In the genomic region with DNA sequence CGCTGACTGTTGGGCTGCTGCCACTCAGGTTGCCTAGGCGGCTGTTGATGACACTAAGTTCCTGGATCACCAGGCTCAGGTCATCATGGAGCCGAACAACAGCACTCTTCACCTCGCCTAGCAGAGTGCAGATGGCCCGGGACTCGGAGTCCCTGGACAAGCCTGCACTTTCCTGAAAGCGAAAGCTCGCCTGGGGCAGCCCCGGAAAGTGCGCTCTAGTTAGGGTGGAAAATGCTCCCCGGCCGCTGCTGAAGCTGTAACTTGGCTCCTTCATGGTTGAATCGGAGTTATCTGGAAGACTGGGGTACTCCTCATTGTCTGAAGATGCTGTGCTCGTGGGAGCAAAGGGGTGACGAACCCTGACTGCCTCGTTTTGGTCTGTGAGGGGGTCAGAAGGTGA, we compare ENCODE assay signal across 18 mouse cellular contexts.
DNase-seq lines count a peak whose midpoint lies in the region; ATAC-seq and TF ChIP-seq lines count a peak whose summit lies in the region.
"Had no signal": no experiment of that assay in that cellular context is flagged by ENCODE, and none has a peak within 500 bp of the region (broad histone marks: within the 10 kb centered on the region; RNA-seq: fewer than 3 reads in every experiment).

No protein-coding gene starts in this region.

- DNase-seq in heart, postnatal 4 days = no peak
- DNase-seq in stomach, postnatal 0 days (ENCODE audit: low spot score) = no peak
- DNase-seq in retina, postnatal 1 day = peak; percentile 27
- DNase-seq: adrenal gland, postnatal 14 days; cerebellum, adult 2 months; right cerebral cortex, postnatal 4 days; thymus, postnatal 36 days had no signal

- ATAC-seq in heart, embryonic 12.5 days (ENCODE audit: insufficient number of reproducible peaks, low FRiP score) = no peak
- ATAC-seq in hindbrain, embryonic 13.5 days (ENCODE audit: low FRiP score) = no peak
- no peak for ATAC-seq in hindbrain, embryonic 16.5 days
- no peak for ATAC-seq in stomach, embryonic 14.5 days (ENCODE audit: insufficient number of reproducible peaks, insufficient read depth, low FRiP score, low read depth)
- no peak for ATAC-seq in stomach, postnatal 0 days (ENCODE audit: low FRiP score, low TSS enrichment)
- ATAC-seq in kidney, embryonic 15.5 days (replicated peaks; ENCODE audit: low FRiP score) = no peak
- ATAC-seq: activated CD4-positive, CD25-positive, alpha-beta regulatory T cell, adult 4 months; lung, postnatal 0 days; Patski had no signal

- H3K4me1 ChIP-seq in heart, embryonic 12.5 days (replicated peaks) = 0 out of 2 replicates have a peak, but pooled peaks cover 3% of the 10 kb centered on the region
- H3K4me1 ChIP-seq in hindbrain, embryonic 13.5 days (replicated peaks) = peaks cover 11% of the 10 kb centered on the region
- no peaks in the 10 kb centered on the region for H3K4me1 ChIP-seq in hindbrain, embryonic 16.5 days (ENCODE audit: control insufficient read depth, insufficient read depth, low read depth, low read length)
- H3K4me1 ChIP-seq in stomach, embryonic 14.5 days (ENCODE audit: control insufficient read depth, insufficient read depth, low read length) = no peaks in the 10 kb centered on the region
- no peaks in the 10 kb centered on the region for H3K4me1 ChIP-seq in stomach, postnatal 0 days (replicated peaks; ENCODE audit: control insufficient read depth, insufficient read depth)
- no peaks in the 10 kb centered on the region for H3K4me1 ChIP-seq in kidney, embryonic 15.5 days

- peak overlapping the region; percentile 46 for H3K4me2 ChIP-seq in heart, embryonic 12.5 days
- H3K4me2 ChIP-seq in hindbrain, embryonic 13.5 days = 0 out of 2 replicates have a peak overlapping the region, but pooled peaks have one; percentile 3
- no peak overlapping the region for H3K4me2 ChIP-seq in hindbrain, embryonic 16.5 days (ENCODE audit: low read length)
- no peak overlapping the region for H3K4me2 ChIP-seq in stomach, embryonic 14.5 days (replicated peaks; ENCODE audit: low read depth, low read length)
- H3K4me2 ChIP-seq in stomach, postnatal 0 days (replicated peaks; ENCODE audit: low read depth) = no peak overlapping the region
- no peak overlapping the region for H3K4me2 ChIP-seq in kidney, embryonic 15.5 days
- H3K4me2 ChIP-seq: forebrain, embryonic 12.5 days; neural tube, embryonic 13.5 days had no signal

- peaks cover 28% of the 10 kb centered on the region for H3K27me3 ChIP-seq in heart, embryonic 12.5 days (replicated peaks)
- peaks cover 10% of the 10 kb centered on the region; the same call in 1 of the 2 replicates for H3K27me3 ChIP-seq in hindbrain, embryonic 13.5 days
- no peaks in the 10 kb centered on the region for H3K27me3 ChIP-seq in hindbrain, embryonic 16.5 days (replicated peaks; ENCODE audit: control insufficient read depth, insufficient read depth, low read length)
- no peaks in the 10 kb centered on the region for H3K27me3 ChIP-seq in stomach, embryonic 14.5 days (ENCODE audit: control insufficient read depth, insufficient read depth, low read length)
- no peaks in the 10 kb centered on the region for H3K27me3 ChIP-seq in stomach, postnatal 0 days (ENCODE audit: control insufficient read depth, insufficient read depth, low read length)
- H3K27me3 ChIP-seq in kidney, embryonic 15.5 days = no peaks in the 10 kb centered on the region
- H3K27me3 ChIP-seq: neural tube, embryonic 13.5 days had no signal

- H3K36me3 ChIP-seq in heart, embryonic 12.5 days = no peaks in the 10 kb centered on the region
- no peaks in the 10 kb centered on the region for H3K36me3 ChIP-seq in hindbrain, embryonic 13.5 days
- H3K36me3 ChIP-seq in hindbrain, embryonic 16.5 days (ENCODE audit: control insufficient read depth, insufficient read depth, low read length) = no peaks in the 10 kb centered on the region
- no peaks in the 10 kb centered on the region for H3K36me3 ChIP-seq in stomach, embryonic 14.5 days (ENCODE audit: control insufficient read depth, insufficient read depth, low read length)
- H3K36me3 ChIP-seq in stomach, postnatal 0 days (ENCODE audit: control insufficient read depth, insufficient read depth, low read length) = no peaks in the 10 kb centered on the region
- no peaks in the 10 kb centered on the region for H3K36me3 ChIP-seq in kidney, embryonic 15.5 days
- H3K36me3 ChIP-seq: forebrain, embryonic 12.5 days; neural tube, embryonic 13.5 days had no signal

- H3K9ac ChIP-seq in heart, embryonic 12.5 days = peak overlapping the region; percentile 27; the same call in 1 of the 2 replicates
- H3K9ac ChIP-seq in hindbrain, embryonic 13.5 days = no peak overlapping the region
- no peak overlapping the region for H3K9ac ChIP-seq in hindbrain, embryonic 16.5 days (ENCODE audit: low read depth, low read length)
- 0 out of 2 replicates have a peak overlapping the region, but pooled peaks have one; percentile 3 for H3K9ac ChIP-seq in stomach, embryonic 14.5 days (replicated peaks; ENCODE audit: low read depth, low read length)
- no peak overlapping the region for H3K9ac ChIP-seq in stomach, postnatal 0 days (ENCODE audit: low read length)
- no peak overlapping the region for H3K9ac ChIP-seq in kidney, embryonic 15.5 days
- H3K9ac ChIP-seq: forebrain, embryonic 12.5 days; liver, embryonic 14.5 days; neural tube, embryonic 13.5 days had no signal

- TF ChIP-seq EP300 in stomach, postnatal 0 days (optimal IDR thresholded peaks at IDR 0.05) = no peak

- no peak overlapping the region for H3K27ac ChIP-seq in heart, embryonic 12.5 days (ENCODE audit: poor library complexity, severe bottlenecking)
- H3K27ac ChIP-seq in hindbrain, embryonic 13.5 days = no peak overlapping the region
- H3K27ac ChIP-seq in hindbrain, embryonic 16.5 days (ENCODE audit: low read depth, low read length) = no peak overlapping the region
- H3K27ac ChIP-seq in stomach, embryonic 14.5 days (ENCODE audit: low read length) = no peak overlapping the region
- no peak overlapping the region for H3K27ac ChIP-seq in stomach, postnatal 0 days (replicated peaks)
- no peak overlapping the region for H3K27ac ChIP-seq in kidney, embryonic 15.5 days
- H3K27ac ChIP-seq: forebrain, embryonic 12.5 days; liver, embryonic 14.5 days; neural tube, embryonic 13.5 days had no signal

- no peak for TF ChIP-seq CTCF in stomach, postnatal 0 days (IDR thresholded peaks at IDR 0.05; ENCODE audit: low read depth)

- no peaks in the 10 kb centered on the region; the same call in 1 of the 2 replicates for H3K9me3 ChIP-seq in heart, embryonic 12.5 days (replicated peaks)
- no peaks in the 10 kb centered on the region for H3K9me3 ChIP-seq in hindbrain, embryonic 13.5 days
- H3K9me3 ChIP-seq in hindbrain, embryonic 16.5 days (ENCODE audit: control insufficient read depth, low read length) = no peaks in the 10 kb centered on the region
- no peaks in the 10 kb centered on the region for H3K9me3 ChIP-seq in stomach, embryonic 14.5 days (ENCODE audit: control insufficient read depth, low read depth, low read length)
- no peaks in the 10 kb centered on the region for H3K9me3 ChIP-seq in stomach, postnatal 0 days (ENCODE audit: control insufficient read depth, low read length)
- no peaks in the 10 kb centered on the region for H3K9me3 ChIP-seq in kidney, embryonic 15.5 days (replicated peaks)
- H3K9me3 ChIP-seq: forebrain, embryonic 12.5 days; neural tube, embryonic 13.5 days had no signal

- H3K4me3 ChIP-seq in heart, embryonic 12.5 days = peak overlapping the region; percentile 13; the same call in 1 of the 2 replicates
- H3K4me3 ChIP-seq in hindbrain, embryonic 13.5 days = no peak overlapping the region
- no peak overlapping the region for H3K4me3 ChIP-seq in hindbrain, embryonic 16.5 days (ENCODE audit: low read length)
- H3K4me3 ChIP-seq in stomach, embryonic 14.5 days (ENCODE audit: low read depth, low read length) = no peak overlapping the region
- no peak overlapping the region for H3K4me3 ChIP-seq in stomach, postnatal 0 days (ENCODE audit: low read depth, low read length)
- no peak overlapping the region for H3K4me3 ChIP-seq in kidney, embryonic 15.5 days (replicated peaks)
- H3K4me3 ChIP-seq: forebrain, embryonic 12.5 days; neural tube, embryonic 13.5 days had no signal

- WGBS in heart, embryonic 12.5 days = 28% methylated on average over 16 of the region's 16 CpGs
- WGBS in hindbrain, embryonic 13.5 days = 34% methylated on average over 16 of the region's 16 CpGs
- 33% methylated on average over 16 of the region's 16 CpGs for WGBS in hindbrain, embryonic 16.5 days
- whole genome bisulfite sequencing in stomach, embryonic 14.5 days = 46% methylated on average over 16 of the region's 16 CpGs
- WGBS in stomach, postnatal 0 days = 48% methylated on average over 16 of the region's 16 CpGs
- WGBS in kidney, embryonic 15.5 days = 44% methylated on average over 16 of the region's 16 CpGs

Comparison
In these comparisons a context has a peak if more than half of its experiments do, and no peak if none do; other contexts are left out.
1. H3K4me2 ChIP-seq: peak in heart, embryonic 12.5 days (single experiment) and hindbrain, embryonic 13.5 days (single experiment); none in hindbrain, embryonic 16.5 days (single experiment), stomach, embryonic 14.5 days (single experiment), stomach, postnatal 0 days (single experiment) and kidney, embryonic 15.5 days (single experiment).
2. H3K9ac ChIP-seq: peak in heart, embryonic 12.5 days (single experiment) and stomach, embryonic 14.5 days (single experiment); none in hindbrain, embryonic 13.5 days (single experiment), hindbrain, embryonic 16.5 days (single experiment), stomach, postnatal 0 days (single experiment) and kidney, embryonic 15.5 days (single experiment).